Mouse (Mus musculus) testis, adult 2 months (tissue): ENCODE data around the gene Hook2. TPM values are rescaled to one million over a fixed set of nuclear protein-coding genes. Genes with fewer than 3 reads are reported as not detected.

Experiments used
- H3K27ac ChIP-seq: fragments of 200-500 bp; 2 replicates; pipeline ENCODE4 v1.5.1; 2012; ENCODE audit warnings: low read depth, low read length; ENCODE audit not compliant: control insufficient read depth, insufficient read depth
- H3K27me3 ChIP-seq: fragments of 200-500 bp; 2 replicates; pipeline ENCODE4 v1.6.1; 2012; ENCODE audit warnings: mild to moderate bottlenecking, low read length, moderate library complexity; ENCODE audit not compliant: control insufficient read depth, insufficient read depth
- H3K36me3 ChIP-seq: fragments of 200-500 bp; 2 replicates; pipeline ENCODE4 v1.6.1; 2012; ENCODE audit warnings: mild to moderate bottlenecking, low read length; ENCODE audit not compliant: control insufficient read depth, insufficient read depth
- H3K4me1 ChIP-seq: fragments of 200-500 bp; 2 replicates; pipeline ENCODE4 v1.6.1; 2012; ENCODE audit warnings: low read length; ENCODE audit not compliant: control insufficient read depth, insufficient read depth
- H3K4me3 ChIP-seq: fragments of 200-500 bp; 2 replicates; pipeline ENCODE4 v1.5.1; 2012; ENCODE audit warnings: low read depth, mild to moderate bottlenecking, low read length, moderate library complexity, mixed read lengths; ENCODE audit not compliant: control insufficient read depth
- CTCF ChIP-seq: fragments of 200-500 bp; IDR thresholded peaks from 2 replicates; pipeline ENCODE4 v1.5.1; 2012; ENCODE audit warnings: low read depth, mild to moderate bottlenecking, inconsistent platforms, low read length, moderate library complexity; ENCODE audit not compliant: control insufficient read depth, insufficient read depth, insufficient replicate concordance
- POLR2A ChIP-seq: fragments of 200-500 bp; IDR thresholded peaks from 2 replicates; pipeline ENCODE4 v1.6.1; 2012; ENCODE audit warnings: low read depth, mild to moderate bottlenecking, inconsistent platforms, low read length, moderate library complexity; ENCODE audit not compliant: control insufficient read depth
- polyA plus RNA-seq: library from polyadenylated mRNA; depleted of rRNA; stranded (reverse); fragments of >200 nt; gene quantifications from 2 replicates; pipeline ENCODE4 v1.2.3, GENCODE M21; 2012

The Hook2 gene
- polyA plus RNA-seq, 1 experiment, result 55.4 TPM

GRCm38 (mm10) chr8:85026670-85027515, 36.5 kb downstream of the Hook2 start, which contains the start of gene Trir:
Trir (plus strand) TSS chr8:85026823.
- H3K27ac ChIP-seq, result peak within 1 kb of the TSS; percentile 90
- TF ChIP-seq POLR2A, result peak; percentile 94
- TF ChIP-seq CTCF, result no peak
- no peaks in the 10 kb centered on the region for H3K36me3 ChIP-seq
- H3K4me3 ChIP-seq, result peak within 1 kb of the TSS; percentile 99
- peaks cover 5% of the 10 kb centered on the region for H3K4me1 ChIP-seq
- H3K27me3 ChIP-seq, result no peaks in the 10 kb centered on the region

GRCm38 (mm10) chr8:85027516-85027855, 37.1 kb downstream of the Hook2 start:
- no peaks in the 10 kb centered on the region for H3K36me3 ChIP-seq
- peak overlapping the region; percentile 19; the same call in 1 of the 2 replicates for H3K27ac ChIP-seq
- TF ChIP-seq POLR2A (no peak), CTCF (no peak)

GRCm38 (mm10) chr8:85027922-85028321, 37.5 kb downstream of the Hook2 start:
- Histone ChIP-seq H3K27ac (no peak overlapping the region), H3K27me3 (no peaks in the 10 kb centered on the region), H3K36me3 (no peaks in the 10 kb centered on the region), H3K4me1 (peaks cover 5% of the 10 kb centered on the region), H3K4me3 (peak overlapping the region; percentile 43; the same call in 1 of the 2 replicates)
- no peak for TF ChIP-seq POLR2A
- TF ChIP-seq CTCF, result no peak

More at GRCm38 (mm10) chr8:85027516-85027855, 37.1 kb downstream of the Hook2 start:
- Histone ChIP-seq H3K4me1 (peaks cover 5% of the 10 kb centered on the region), H3K27me3 (no peaks in the 10 kb centered on the region), H3K4me3 (peak overlapping the region; percentile 99)

- Histone ChIP-seq H3K4me3 (no peak overlapping the region), H3K27me3 (no peaks in the 10 kb centered on the region), H3K36me3 (no peaks in the 10 kb centered on the region), H3K27ac (no peak overlapping the region), H3K4me1 (peaks cover 8% of the 10 kb centered on the region)
- TF ChIP-seq CTCF (no peak), POLR2A (no peak)
Measured at GRCm38 (mm10) chr8:85029271-85029670, 38.9 kb downstream of the Hook2 start.

- H3K4me1 ChIP-seq, result peaks cover 10% of the 10 kb centered on the region
- H3K27ac ChIP-seq, result no peak overlapping the region
- TF ChIP-seq CTCF (no peak), POLR2A (no peak)
- H3K36me3 ChIP-seq, result no peaks in the 10 kb centered on the region
- no peak overlapping the region for H3K4me3 ChIP-seq
- no peaks in the 10 kb centered on the region for H3K27me3 ChIP-seq
Measured at GRCm38 (mm10) chr8:85032622-85033311, 42.4 kb downstream of the Hook2 start.

GRCm38 (mm10) chr8:85033867-85034266, 43.5 kb downstream of the Hook2 start:
- no peaks in the 10 kb centered on the region for H3K36me3 ChIP-seq
- H3K4me1 ChIP-seq, result peaks cover 15% of the 10 kb centered on the region
- no peaks in the 10 kb centered on the region for H3K27me3 ChIP-seq
- no peak overlapping the region for H3K27ac ChIP-seq
- no peak overlapping the region for H3K4me3 ChIP-seq
- TF ChIP-seq CTCF (no peak), POLR2A (no peak)

GRCm38 (mm10) chr8:85034764-85035163, 44.4 kb downstream of the Hook2 start:
- H3K27me3 ChIP-seq, result no peaks in the 10 kb centered on the region
- no peak overlapping the region; the same call in 1 of the 2 replicates for H3K4me3 ChIP-seq
- peaks cover 13% of the 10 kb centered on the region for H3K4me1 ChIP-seq
- TF ChIP-seq CTCF, result no peak
- TF ChIP-seq POLR2A, result no peak
- no peak overlapping the region for H3K27ac ChIP-seq
- H3K36me3 ChIP-seq, result no peaks in the 10 kb centered on the region
